Mouse (Mus musculus) left cerebral cortex, postnatal 10 days (tissue): Measurements from ENCODE around the gene Zfyve28. TPM values are rescaled to one million over a fixed set of nuclear protein-coding genes. Genes with fewer than 3 reads are reported as not detected.

ENCODE experiments used
- DNase-seq, 2 experiments: peaks; one replicate each; pipeline ENCODE4 v3.0.0; 2021 to 2022; ENCODE audit warnings: low spot score in 2 of 2, mixed read lengths in 1 of 2; ENCODE audit errors: extremely low spot score in 1 of 2
- intact Hi-C: fragments of 180-260 bp; cut with DNase I; formaldehyde crosslinking; loops from one replicate; pipeline ENCODE4 v1.15.1; 2025
- total RNA-seq, 2 experiments: library from RNA; stranded (reverse); gene quantifications; 2 replicates each; pipeline ENCODE4 v1.2.3; 2021

Gene Zfyve28
- total RNA-seq, 2 experiments from 2014 or later: 28.4 to 28.9 TPM

- peak in 1 of 2 experiments; percentile 61 for DNase-seq
- intact Hi-C loops: loop anchor here (5.0 kb wide), 1 partner anchor 95 kb away; no protein-coding TSS in a partner anchor
These were observed 96.4 kb downstream of the Zfyve28 start for GRCm38 (mm10) chr5:34191843-34192242.

DNA sequence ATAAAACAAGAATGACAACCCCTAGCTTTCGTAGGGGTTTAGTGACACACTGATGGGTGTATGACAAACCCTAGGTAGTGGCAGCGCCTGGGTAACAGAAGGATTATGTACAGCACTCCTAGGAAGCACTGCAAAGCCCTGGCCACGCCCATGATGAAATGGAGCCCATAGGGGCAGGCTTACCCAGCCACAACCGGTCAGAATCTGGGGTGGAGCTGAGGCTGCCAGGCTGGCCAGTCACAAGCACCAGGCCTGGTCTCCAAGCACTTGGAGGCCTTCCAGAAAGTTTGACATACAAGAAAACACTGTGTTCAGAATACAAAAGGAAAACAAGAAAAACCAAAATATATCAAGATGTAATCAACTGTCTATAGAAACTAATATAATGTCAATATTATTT is 97.2 kb downstream of the Zfyve28 start:
- intact Hi-C loops: loop anchor here (5.0 kb wide), 1 partner anchor 94 kb away; no protein-coding TSS in a partner anchor
- DNase-seq: peak in 1 of 2 experiments; percentile 45

GRCm38 (mm10) chr5:34189521-34189920 is 98.7 kb downstream of the Zfyve28 start:
- intact Hi-C loops: no loop called here

DNA sequence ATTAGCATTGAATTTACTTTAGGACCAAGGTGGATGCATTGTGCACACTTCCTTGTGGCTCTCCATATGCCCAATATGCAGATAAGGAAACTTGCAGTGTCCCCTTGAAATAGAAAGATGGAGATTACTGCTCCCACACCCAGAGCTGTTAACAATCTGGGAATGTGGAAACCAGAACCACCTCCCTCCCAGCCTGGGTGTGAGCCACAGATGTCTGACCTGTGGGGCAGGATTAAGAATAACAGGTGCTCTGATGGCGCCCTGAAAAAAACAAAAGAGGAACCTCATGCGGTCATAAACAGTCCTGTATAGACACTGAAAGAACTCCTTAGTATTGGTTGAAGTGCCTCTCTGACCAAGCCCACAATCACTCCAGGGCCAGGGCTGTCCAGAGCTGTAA is 99.4 kb downstream of the Zfyve28 start:
- intact Hi-C loops: no loop called here
- DNase-seq: no peak

More at GRCm38 (mm10) chr5:34189521-34189920, 98.7 kb downstream of the Zfyve28 start:
- no peak for DNase-seq

DNA sequence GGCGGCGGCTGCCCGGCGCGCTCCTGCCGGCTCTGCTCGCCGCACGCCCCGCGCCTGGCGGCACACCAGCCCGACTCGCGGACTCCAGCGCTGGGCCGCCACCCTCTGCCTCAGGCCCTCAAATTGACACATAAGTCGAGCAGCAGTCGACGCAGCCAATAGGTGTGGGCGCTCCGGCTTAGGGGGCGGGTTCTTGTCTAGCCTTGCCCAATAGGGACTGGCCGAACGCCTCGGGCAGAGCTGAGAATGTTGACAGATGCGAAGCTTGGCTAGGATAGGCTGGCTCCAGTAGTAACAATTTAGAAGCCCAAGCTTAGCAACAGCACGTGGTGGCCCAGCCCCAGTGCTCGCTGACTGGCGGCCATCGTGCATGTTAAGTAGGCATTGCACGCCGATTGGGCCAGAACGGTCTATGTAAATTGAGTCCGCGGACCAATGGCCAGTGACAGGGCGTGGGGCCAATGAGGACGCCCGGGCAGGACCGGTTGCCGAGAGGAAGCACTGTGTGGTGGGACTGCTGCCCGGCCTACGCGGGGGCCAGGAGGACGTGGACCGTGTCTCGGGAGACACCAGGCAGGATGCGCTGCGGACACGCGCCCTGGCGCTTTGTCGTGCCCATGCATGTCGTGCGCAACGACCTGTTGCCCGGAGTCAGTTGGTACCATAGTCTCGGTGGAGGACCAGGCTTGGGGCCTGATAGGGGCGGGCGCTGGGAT is 100.5 kb downstream of the Zfyve28 start, which contains the start of gene Mxd4:
Mxd4 (minus strand) TSS at position 120 of the 716 bp plus-strand sequence.
- DNase-seq: peak; percentile 99 to 100
- intact Hi-C loops: no loop called here

DNA sequence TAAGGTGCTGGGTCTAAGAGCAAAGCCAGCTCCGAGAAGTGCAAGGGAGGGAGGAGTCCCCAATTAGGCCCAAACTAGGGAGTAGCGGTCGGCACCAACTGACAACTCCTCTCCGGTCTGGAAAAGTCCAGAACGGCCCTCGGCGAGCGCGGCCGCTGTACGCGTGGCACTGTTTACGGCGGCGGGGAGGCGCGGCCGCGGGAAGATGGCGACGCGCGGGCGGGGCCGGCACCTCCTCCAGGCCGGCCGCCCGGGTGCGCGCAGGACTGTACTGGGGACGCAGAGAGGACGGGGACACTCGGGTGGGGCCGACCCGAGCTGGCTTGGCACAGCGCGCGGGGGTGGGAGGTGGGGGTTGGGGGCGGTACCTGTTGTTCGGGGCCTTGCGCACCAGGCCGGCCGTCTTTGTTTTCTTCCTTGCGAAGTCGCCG is 101.3 kb downstream of the Zfyve28 start:
- intact Hi-C loops: no loop called here
- DNase-seq: peak in 1 of 2 experiments; percentile 81

DNA sequence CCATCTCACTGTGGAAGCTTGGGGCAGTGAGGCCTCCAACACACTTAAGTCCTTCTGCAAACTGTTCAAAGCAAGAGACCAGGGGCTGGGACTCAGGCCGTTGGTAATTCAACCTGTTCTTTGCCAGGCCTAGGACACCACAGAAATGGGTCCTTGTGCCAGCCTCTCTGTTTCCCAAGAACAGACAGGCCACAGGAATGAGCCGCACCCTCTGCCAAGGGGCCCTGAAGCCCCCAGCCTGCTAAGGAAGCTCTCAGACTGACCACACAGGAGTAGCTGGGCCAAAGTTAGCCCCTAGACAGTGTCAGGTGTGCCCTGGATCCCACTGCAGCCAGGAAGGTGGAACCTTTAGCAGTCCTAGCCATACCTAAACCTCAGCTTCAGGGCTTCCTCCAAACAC is 101.9 kb downstream of the Zfyve28 start:
- intact Hi-C loops: no loop called here
- DNase-seq: no peak

DNA sequence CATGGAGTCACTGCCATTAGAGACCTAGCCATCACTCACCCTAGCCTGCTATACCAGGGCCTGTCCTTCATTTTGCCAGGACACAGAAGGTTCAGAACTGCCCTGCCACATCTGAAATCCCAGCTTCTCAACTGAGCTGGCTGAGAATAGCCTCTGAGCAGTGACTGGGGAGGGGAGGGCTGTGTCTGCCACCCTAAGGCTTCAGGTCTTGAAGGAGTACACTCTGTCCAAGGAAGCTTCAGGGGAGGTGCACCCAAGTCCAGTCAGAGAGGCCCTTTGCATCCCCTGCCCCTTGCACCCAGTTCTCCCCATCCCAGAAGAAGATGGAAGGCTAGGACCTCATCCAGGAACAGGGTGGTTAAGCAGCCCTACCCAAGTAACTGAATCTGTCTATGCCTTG is 102.5 kb downstream of the Zfyve28 start:
- DNase-seq: no peak

DNA sequence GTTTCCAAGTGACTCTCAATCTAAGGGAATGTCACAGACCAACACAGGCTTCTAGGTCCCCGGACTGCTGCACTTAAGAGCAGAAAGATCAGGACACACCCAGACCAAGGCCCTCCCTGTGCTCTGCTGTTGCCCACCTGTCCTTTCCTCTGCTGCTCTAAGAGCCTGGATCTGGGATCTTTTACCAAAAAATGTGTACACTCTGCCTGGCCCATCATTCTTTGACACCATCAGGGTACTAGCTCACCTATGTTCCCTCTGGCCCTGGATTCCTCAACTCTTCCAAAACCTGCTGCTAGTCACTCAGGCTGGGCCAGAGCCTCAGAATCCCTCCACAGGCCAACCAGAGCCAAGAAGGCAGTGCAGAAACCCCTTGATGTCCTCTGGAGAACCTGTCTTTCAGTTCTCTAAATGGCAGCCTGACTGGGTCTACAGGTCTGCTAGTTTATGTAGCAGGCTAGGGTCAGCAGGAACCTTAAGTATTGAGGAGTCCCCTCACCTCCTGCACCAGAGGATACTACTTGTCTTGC is 103.1 kb downstream of the Zfyve28 start:
- no peak for DNase-seq
- intact Hi-C loops: no loop called here

More for the DNA sequence above, 102.5 kb downstream of the Zfyve28 start:
- intact Hi-C loops: no loop called here

GRCm38 (mm10) chr5:34183976-34184375 is 104.3 kb downstream of the Zfyve28 start:
- intact Hi-C loops: no loop called here

DNA sequence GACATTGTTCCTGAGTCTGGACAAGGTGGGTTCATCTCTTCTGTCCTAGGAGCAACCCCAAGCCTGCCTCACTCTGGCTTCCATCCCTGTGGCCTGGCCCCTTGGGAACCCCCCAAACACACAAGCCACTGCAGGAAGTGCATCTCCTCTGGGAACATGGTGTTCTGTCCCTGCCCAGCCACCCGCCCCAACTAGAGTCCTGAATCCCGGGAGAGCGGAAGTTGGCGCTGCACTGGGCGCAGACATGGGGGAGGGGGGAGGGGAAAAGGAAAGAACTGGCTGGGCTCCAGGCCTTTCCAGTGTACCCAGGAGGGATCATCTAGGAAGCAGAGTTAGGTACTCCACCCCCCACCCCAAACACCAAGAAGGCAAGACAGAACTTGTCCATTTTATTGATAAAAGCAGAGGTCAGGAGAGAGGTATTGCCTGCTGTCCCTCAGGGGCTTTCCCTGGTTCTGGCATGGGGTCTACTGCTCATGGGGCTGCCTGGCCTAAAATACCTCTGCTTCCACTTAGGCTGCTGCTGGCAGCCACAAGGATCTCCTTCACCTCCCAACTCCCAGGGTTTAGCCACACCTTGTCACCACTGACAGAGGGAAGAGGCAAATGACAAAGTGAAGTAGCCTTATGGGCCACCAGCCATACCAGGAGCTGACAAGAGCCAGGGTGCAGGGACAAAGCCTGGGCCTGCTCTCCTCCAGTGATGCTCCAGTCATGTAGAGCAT is 104.9 kb downstream of the Zfyve28 start:
- intact Hi-C loops: no loop called here

More at GRCm38 (mm10) chr5:34183976-34184375, 104.3 kb downstream of the Zfyve28 start:
- DNase-seq: no peak

DNA sequence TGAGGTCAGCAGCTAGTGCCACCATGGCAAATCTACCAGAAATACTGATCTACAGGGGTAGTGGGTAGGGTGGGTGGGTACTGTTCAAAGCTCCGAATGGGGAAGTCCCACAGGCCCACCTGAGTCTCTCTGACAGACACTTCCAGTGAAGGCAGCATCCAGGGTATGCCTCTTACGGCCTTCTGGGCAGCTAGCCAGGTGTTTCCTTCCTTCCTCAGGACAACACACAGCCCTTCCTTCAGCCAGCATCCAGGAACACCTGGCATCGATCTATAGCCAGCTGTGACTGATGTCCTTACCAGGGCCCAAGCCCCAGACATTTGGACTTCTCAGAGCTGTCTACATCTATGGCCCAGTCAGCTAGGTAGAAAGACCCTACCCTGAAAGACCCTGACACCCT is 105.8 kb downstream of the Zfyve28 start:
- DNase-seq: no peak
- intact Hi-C loops: no loop called here

More for the DNA sequence above, 104.9 kb downstream of the Zfyve28 start:
- DNase-seq: peak in 1 of 2 experiments; percentile 72

DNA sequence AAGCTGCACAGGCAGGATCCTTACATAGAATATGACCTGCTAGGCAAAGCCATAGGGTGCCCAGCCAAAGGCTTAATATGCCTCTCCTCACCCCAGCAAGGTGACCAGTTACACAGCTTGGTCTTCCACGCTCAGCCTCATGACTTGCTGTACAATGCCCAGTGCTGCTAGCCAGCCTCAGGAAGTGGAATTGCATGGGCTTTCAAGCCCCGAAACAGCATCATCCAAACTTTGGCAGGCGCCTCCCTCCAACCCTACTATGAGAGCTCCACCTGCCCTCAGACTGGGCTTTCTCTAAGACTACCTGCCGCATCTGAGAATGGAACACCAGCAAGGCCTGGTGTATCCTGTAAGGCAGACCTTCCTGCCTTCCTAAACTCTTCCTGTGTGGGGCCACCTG is 110.4 kb downstream of the Zfyve28 start:
- intact Hi-C loops: no loop called here
- no peak for DNase-seq

GRCm38 (mm10) chr5:34177091-34177490 is 111.2 kb downstream of the Zfyve28 start:
- intact Hi-C loops: no loop called here
- no peak for DNase-seq

GRCm38 (mm10) chr5:34176691-34177090 is 111.6 kb downstream of the Zfyve28 start:
- DNase-seq: no peak
- intact Hi-C loops: no loop called here

DNA sequence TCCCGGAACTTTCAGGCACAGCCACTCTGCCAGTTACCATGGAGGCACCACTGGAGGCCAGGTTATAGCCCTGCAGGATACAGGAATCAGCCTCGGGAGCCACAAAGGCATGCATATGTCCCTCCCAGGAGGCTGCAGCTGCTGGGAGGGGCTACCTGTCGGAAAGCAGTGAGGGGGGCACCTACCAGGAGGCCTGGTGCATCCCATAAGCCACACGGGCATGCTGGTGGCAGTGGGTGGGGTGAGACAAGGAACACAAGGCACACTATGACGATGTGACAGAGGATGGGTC is 112.9 kb downstream of the Zfyve28 start:
- DNase-seq: no peak
- intact Hi-C loops: no loop called here

DNA sequence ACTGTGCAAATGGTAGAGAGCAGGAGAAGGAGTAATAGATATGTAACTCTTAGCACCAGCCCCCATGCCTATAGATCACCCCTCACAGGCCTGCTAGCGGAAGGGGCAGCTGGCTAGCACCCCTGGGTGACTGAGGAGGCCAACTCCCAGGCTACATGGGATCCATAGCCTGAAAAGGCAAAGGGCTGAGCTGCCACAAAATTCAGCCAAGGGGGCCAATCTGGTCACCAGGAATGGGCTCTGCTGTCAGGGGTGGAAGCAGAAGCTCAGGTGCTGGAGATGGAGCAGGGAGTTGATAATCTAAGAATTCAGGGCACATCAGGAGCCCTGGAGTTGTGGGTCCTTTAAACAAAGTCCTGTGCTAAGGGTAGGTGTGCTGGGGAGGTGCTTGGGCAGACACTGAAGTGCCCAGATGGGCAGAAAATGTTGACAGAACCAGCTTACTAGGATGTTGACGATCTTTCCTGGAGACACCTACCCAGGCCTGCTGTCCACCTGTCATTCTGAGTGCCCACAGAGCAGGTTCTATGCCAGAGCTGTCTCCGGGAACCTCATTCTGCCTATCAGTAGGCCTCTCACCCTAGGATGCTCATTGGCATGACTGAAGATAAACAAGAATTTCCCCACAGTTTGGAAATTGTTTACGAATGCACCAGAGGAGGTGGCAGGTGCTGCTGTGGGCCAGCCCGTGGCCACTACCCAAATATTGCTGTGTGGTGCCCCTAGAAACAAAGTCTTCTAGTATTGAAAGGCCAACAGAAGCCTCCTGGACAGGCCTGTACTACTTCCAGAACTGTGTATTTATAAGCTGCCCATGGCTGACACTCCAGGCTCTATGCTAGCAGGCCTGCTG is 113.5 kb downstream of the Zfyve28 start:
- peak in 1 of 2 experiments; percentile 0 for DNase-seq
- intact Hi-C loops: no loop called here

- DNase-seq: peak in 1 of 2 experiments; percentile 0
- intact Hi-C loops: no loop called here
These were observed 114.2 kb downstream of the Zfyve28 start for GRCm38 (mm10) chr5:34174021-34174420.

DNA sequence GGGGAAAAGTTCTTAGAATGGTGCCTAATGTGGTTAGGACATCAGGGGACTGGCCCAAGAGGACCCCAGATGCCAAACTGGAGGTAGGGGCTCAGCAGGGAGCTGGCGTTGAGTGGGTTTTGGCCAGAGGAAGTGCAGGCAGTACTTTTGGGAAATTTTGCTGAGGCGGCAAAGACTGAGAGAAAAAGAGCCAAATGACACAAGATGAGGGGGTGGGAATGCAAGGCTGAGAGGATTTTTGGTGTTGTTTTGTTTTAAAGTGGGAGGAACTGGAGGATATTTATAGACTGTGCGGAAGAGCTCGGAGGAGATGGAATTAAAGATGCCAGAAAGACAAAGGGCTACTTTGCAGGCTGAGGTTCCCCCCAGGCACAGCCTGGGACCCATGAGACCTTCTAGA is 117.5 kb downstream of the Zfyve28 start:
- intact Hi-C loops: no loop called here
- peak in 1 of 2 experiments; percentile 65 for DNase-seq
